Mouse (Mus musculus) CD4-positive, CD25-positive, alpha-beta regulatory T cell, adult 2 months (primary cell): ENCODE measurements around the gene Rora.
A peak's percentile ranks its signal among the peaks of the same experiment; 100 is the strongest.

Experiments used
- DNase-seq: peaks from one replicate; pipeline ENCODE4 v3.0.0-alpha.2; 2012; ENCODE audit warnings: low read depth, low spot score

Gene Rora

GRCm38 (mm10) chr9:68759324-68759723 is 105.7 kb downstream of the Rora start:
- no peak for DNase-seq

- no peak for DNase-seq
These were observed 106.7 kb downstream of the Rora start for GRCm38 (mm10) chr9:68760329-68760728.

- no peak for DNase-seq
These were observed 107.3 kb downstream of the Rora start for GRCm38 (mm10) chr9:68760876-68761275.

GRCm38 (mm10) chr9:68761672-68762071 is 108.1 kb downstream of the Rora start:
- no peak for DNase-seq

- no peak for DNase-seq
These were observed 112.0 kb downstream of the Rora start for GRCm38 (mm10) chr9:68765595-68765994.

- DNase-seq: no peak
These were observed 116.1 kb downstream of the Rora start for GRCm38 (mm10) chr9:68769638-68770037.

- no peak for DNase-seq
These were observed 117.8 kb downstream of the Rora start for GRCm38 (mm10) chr9:68771383-68771782.

- DNase-seq: peak; percentile 2
These were observed 120.2 kb downstream of the Rora start for GRCm38 (mm10) chr9:68773770-68774169.

- no peak for DNase-seq
These were observed 128.4 kb downstream of the Rora start for GRCm38 (mm10) chr9:68782011-68782410.

GRCm38 (mm10) chr9:68782604-68783003 is 129.0 kb downstream of the Rora start:
- no peak for DNase-seq

GRCm38 (mm10) chr9:68783246-68783645 is 129.7 kb downstream of the Rora start:
- no peak for DNase-seq

- DNase-seq: no peak
These were observed 133.2 kb downstream of the Rora start for GRCm38 (mm10) chr9:68786614-68787293.

GRCm38 (mm10) chr9:68787665-68788064 is 134.1 kb downstream of the Rora start:
- no peak for DNase-seq

- DNase-seq: no peak
These were observed 137.3 kb downstream of the Rora start for GRCm38 (mm10) chr9:68790922-68791321.

GRCm38 (mm10) chr9:68791982-68792540 is 138.5 kb downstream of the Rora start:
- DNase-seq: no peak

GRCm38 (mm10) chr9:68795314-68795713 is 141.7 kb downstream of the Rora start:
- no peak for DNase-seq

GRCm38 (mm10) chr9:68798221-68798620 is 144.6 kb downstream of the Rora start:
- no peak for DNase-seq

- DNase-seq: no peak
These were observed 145.5 kb downstream of the Rora start for GRCm38 (mm10) chr9:68799065-68799464.

GRCm38 (mm10) chr9:68804229-68804628 is 150.6 kb downstream of the Rora start:
- no peak for DNase-seq

GRCm38 (mm10) chr9:68805776-68806175 is 152.2 kb downstream of the Rora start:
- no peak for DNase-seq

GRCm38 (mm10) chr9:68807735-68808134 is 154.1 kb downstream of the Rora start:
- no peak for DNase-seq

- no peak for DNase-seq
These were observed 155.9 kb downstream of the Rora start for GRCm38 (mm10) chr9:68809536-68809935.

GRCm38 (mm10) chr9:68814723-68815122 is 161.1 kb downstream of the Rora start:
- no peak for DNase-seq

GRCm38 (mm10) chr9:68815877-68816276 is 162.3 kb downstream of the Rora start:
- DNase-seq: no peak
